Mouse (Mus musculus): ENCODE results near the gene Rab25.

DNA sequence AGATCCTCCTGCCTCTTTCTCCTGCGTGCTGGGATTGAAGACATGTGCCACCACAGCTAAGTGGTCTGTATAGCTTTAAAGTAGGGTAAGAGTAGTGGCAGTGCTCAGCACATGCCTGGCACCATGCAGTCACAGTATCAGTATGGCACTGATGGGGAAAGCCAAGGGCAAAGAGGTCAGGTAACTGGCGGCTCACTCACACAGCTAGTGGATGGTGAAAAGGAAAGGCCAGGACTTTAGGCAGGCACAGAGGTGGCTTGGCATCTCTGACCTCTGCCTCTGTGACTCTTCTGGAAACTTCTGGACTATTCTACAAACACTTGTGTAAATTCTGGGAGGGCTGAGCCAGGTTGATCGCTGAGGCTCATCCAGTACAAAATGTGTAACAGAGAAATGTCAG is 18.0 kb upstream of the Rab25 start:
- TF ChIP-seq POLR2A (IDR thresholded peaks at IDR 0.05; ENCODE audit: low read depth, low read length) (no peak), CTCF (IDR thresholded peaks at IDR 0.05; ENCODE audit: extremely low read depth, insufficient read length, insufficient replicate concordance, low read depth, low read length) (no peak)
